Mouse (Mus musculus) neural tube, embryonic 12.5 days (tissue): ENCODE data around the gene Spata31d1d. TPM values are rescaled to one million over a fixed set of nuclear protein-coding genes. Genes with fewer than 3 reads are reported as not detected.
"Not testable (repeated sequence)": the region's sequence is repeated elsewhere in the genome, so short reads cannot be mapped to it uniquely, and the experiment has no call there.

ENCODE experiments used
- ATAC-seq: fragments of 200-750 bp; cut with Nextera tagmentation; 2 replicates; pipeline ENCODE4 v1.8.0; 2017; ENCODE audit warnings: low read depth, mild to moderate bottlenecking, moderate TSS enrichment, moderate library complexity; ENCODE audit not compliant: low FRiP score
- H3K27ac ChIP-seq: fragments of 300-500 bp; sonication (generic); 2 replicates; pipeline ENCODE4 v1.5.1; 2016
- H3K27me3 ChIP-seq: fragments of 300-500 bp; sonication (generic); replicated peaks from 2 replicates; pipeline ENCODE4 v1.6.1; 2016; ENCODE audit warnings: mild to moderate bottlenecking
- H3K36me3 ChIP-seq: fragments of 300-500 bp; sonication (generic); 2 replicates; pipeline ENCODE4 v1.6.1; 2016; ENCODE audit warnings: mild to moderate bottlenecking
- H3K4me1 ChIP-seq: fragments of 300-500 bp; sonication (generic); 2 replicates; pipeline ENCODE4 v1.6.1; 2016
- H3K4me2 ChIP-seq: fragments of 300-500 bp; sonication (generic); replicated peaks from 2 replicates; pipeline ENCODE4 v1.6.1; 2016; ENCODE audit warnings: mild to moderate bottlenecking
- H3K4me3 ChIP-seq: fragments of 300-500 bp; sonication (generic); 2 replicates; pipeline ENCODE4 v1.5.1; 2016
- H3K9ac ChIP-seq: fragments of 300-500 bp; sonication (generic); 2 replicates; pipeline ENCODE4 v1.6.1; 2016; ENCODE audit warnings: mild to moderate bottlenecking
- H3K9me3 ChIP-seq: fragments of 300-500 bp; sonication (generic); 2 replicates; pipeline ENCODE4 v1.6.1; 2016; ENCODE audit warnings: mild to moderate bottlenecking
- WGBS: fragments of 180-500 bp; shearing (Covaris S2); methylation state at CpG from one replicate; pipeline ENCODE4 v1.1.7; 2016; 5-methylcytosine and 5-hydroxymethylcytosine counted together
- polyA plus RNA-seq: library from polyadenylated mRNA; unstranded; fragments of >200 nt; fragmentation: Nextera tagmentation; extraction: Ambion mirVana; gene quantifications from 2 replicates; pipeline ENCODE4 v1.2.1, GENCODE M21; 2016

The Spata31d1d gene
- not detected in 2 replicates for polyA plus RNA-seq

DNA sequence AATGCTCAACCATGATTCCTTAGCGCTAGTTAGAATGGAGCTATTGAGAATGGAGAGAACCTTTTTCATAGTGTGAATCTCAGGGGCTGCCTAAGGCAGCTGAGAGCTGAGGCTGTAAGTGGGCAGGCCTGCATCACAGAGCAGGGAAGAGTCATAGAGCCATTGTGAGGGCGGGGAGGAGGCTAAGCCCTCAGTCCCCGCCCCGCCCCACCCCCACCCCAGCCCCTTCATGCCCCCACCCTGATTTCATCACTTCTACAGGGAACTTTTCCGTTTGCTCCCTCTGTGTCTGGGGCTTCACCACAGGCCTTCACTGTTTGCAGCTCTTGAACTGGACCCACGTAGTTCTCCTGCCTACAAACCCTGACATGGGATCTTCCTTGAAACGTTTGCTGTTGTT, at the start of gene Spata31d1d:
Spata31d1d (minus strand) TSS at position 101 of the 400 bp plus-strand sequence.
- ATAC-seq: no peak
- Histone ChIP-seq H3K27ac (no peak within 1 kb of the TSS), H3K9ac (no peak within 1 kb of the TSS), H3K4me3 (no peak within 1 kb of the TSS), H3K4me1 (peaks cover 4% of the 10 kb centered on the region), H3K4me2 (no peak within 1 kb of the TSS), H3K36me3 (no peaks in the 10 kb centered on the region), H3K27me3 (no peaks in the 10 kb centered on the region), H3K9me3 (no peaks in the 10 kb centered on the region)
- 47% methylated on average over 7 of the region's 7 CpGs for WGBS

DNA sequence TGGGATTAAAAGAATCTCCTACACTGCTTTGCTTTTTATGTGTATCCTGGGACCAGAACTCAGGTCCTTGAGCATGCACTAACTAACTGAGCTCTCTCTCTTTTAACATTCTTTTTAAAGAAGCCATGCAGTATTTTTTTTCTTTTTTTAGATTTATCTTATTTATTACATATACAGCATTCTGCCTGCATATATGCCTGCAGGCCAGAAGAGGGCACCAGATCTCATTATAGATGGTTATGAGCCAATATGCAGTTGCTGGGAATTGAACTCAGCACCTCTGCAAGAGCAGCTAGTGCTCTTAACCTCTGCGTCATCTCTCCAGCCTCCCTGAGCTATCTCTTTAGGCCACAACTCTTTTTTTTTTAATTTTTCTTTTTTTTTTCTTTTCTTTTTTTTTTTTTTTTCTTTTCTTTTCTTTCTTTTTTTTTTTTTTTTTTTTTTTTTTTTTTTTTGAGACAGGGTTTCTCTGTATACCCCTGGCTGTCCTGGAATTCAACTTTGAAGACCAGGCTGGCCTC, 48.3 kb upstream of the Spata31d1d start:
- H3K27ac ChIP-seq, H3K27me3 ChIP-seq, ATAC-seq, H3K4me1 ChIP-seq, H3K9me3 ChIP-seq, H3K9ac ChIP-seq, H3K4me2 ChIP-seq, H3K4me3 ChIP-seq: not testable (repeated sequence)
- 98% methylated on average over 1 of the region's 1 CpGs for WGBS
- H3K36me3 ChIP-seq: peaks cover 87% of the 10 kb centered on the region

DNA sequence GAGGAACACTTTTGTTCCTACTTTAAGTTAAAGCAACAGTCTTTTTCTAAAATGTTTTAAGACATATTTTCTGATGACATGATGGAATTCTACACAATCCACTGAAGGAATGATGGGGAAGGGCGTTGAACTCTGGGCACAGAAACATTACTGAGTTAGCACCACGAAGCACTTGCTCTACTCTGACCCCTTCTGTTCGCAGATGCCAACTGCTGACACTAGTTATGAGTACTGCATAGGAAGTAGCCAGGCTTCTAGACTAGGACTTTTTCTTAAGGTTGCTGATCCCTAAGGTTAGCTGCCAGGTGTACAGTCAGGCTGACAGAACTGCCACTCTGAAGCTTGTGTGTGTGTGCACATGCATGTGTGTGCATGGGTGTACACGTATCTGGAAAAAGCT, 47.7 kb upstream of the Spata31d1d start:
- Histone ChIP-seq H3K4me2 (no peak overlapping the region), H3K4me1 (no peaks in the 10 kb centered on the region), H3K36me3 (peaks cover 83% of the 10 kb centered on the region), H3K27ac (no peak overlapping the region), H3K27me3 (no peaks in the 10 kb centered on the region), H3K9me3 (no peaks in the 10 kb centered on the region), H3K9ac (no peak overlapping the region), H3K4me3 (no peak overlapping the region)
- ATAC-seq: no peak
- 93% methylated on average over 4 of the region's 4 CpGs for WGBS

DNA sequence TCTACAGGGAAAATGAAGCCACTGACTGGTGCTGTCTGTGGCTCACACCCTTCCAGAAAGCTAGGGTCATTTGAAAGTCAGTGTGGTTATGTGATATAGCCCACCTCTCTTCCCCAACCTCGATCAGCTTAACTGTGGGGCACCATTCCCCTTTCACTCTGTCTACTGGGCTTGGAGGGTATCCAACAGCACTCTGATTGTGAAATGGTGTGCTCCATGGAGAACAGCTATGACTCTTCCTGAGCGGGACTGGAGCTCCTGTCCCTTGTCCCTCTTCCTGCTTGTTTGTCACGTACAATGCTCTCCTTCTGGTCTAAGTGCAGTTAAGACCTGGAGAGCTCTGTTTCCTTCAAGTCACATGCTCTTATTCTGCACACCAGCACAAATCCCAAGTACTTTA, 43.6 kb upstream of the Spata31d1d start:
- Histone ChIP-seq H3K4me2 (no peak overlapping the region), H3K9me3 (no peaks in the 10 kb centered on the region), H3K27me3 (no peaks in the 10 kb centered on the region), H3K36me3 (peaks cover 51% of the 10 kb centered on the region), H3K27ac (no peak overlapping the region), H3K4me3 (no peak overlapping the region), H3K4me1 (peaks cover 9% of the 10 kb centered on the region; the same call in 1 of the 2 replicates), H3K9ac (no peak overlapping the region)
- ATAC-seq: no peak
- 92% methylated on average over 3 of the region's 3 CpGs for WGBS

DNA sequence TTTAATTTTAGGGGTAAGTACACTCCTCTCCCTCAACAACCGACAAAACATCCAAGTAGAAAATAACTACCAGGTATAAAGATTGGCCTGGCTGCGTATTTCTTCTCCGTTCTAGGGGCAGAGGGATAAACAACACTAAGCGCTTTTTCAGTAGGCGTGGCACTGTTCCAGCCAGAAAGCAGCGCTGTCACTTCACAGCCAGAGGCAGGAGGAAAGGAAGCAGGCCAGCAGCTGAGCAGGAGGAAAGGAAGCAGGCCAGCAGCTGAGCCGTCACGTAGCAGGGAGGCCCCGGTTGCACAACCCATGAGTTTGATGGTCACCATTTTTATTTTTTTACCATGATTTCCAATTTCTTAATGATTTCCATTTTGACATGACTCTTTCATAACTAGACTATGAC, 39.7 kb upstream of the Spata31d1d start:
- Histone ChIP-seq H3K4me2 (peak overlapping the region; percentile 64; the same call in 1 of the 2 replicates), H3K4me3 (no peak overlapping the region), H3K4me1 (peaks cover 35% of the 10 kb centered on the region), H3K36me3 (peaks cover 23% of the 10 kb centered on the region), H3K27ac (no peak overlapping the region), H3K9me3 (no peaks in the 10 kb centered on the region), H3K27me3 (no peaks in the 10 kb centered on the region), H3K9ac (no peak overlapping the region)
- 79% methylated on average over 9 of the region's 9 CpGs for WGBS
- no peak for ATAC-seq

DNA sequence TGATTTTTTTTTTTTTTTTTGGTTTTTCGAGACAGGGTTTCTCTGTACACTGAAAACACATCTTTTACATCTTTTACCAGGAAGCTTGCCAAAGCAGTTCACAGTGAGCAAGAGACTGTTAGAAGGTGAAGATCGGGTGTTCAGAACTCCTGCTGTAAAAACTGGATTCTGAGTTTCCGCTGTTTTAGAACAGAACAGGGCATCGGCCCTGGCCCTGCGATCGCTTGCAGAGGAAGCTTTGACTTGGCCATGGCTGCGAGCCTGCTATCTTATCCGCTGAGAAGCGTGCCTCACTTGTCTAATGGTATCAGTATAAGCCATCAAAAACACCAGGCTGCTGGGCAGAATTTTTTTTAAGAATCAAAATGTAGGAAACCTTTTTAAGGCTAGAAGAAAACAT, 39.3 kb upstream of the Spata31d1d start:
- peak overlapping the region; percentile 77; the same call in 1 of the 2 replicates for H3K9ac ChIP-seq
- H3K9me3 ChIP-seq: no peaks in the 10 kb centered on the region
- H3K4me2 ChIP-seq: peak overlapping the region; percentile 64
- H3K4me3 ChIP-seq: no peak overlapping the region
- ATAC-seq: no peak
- WGBS: 78% methylated on average over 9 of the region's 9 CpGs
- peaks cover 23% of the 10 kb centered on the region for H3K36me3 ChIP-seq
- peak overlapping the region; percentile 43 for H3K27ac ChIP-seq
- H3K27me3 ChIP-seq: no peaks in the 10 kb centered on the region
- peaks cover 39% of the 10 kb centered on the region for H3K4me1 ChIP-seq

DNA sequence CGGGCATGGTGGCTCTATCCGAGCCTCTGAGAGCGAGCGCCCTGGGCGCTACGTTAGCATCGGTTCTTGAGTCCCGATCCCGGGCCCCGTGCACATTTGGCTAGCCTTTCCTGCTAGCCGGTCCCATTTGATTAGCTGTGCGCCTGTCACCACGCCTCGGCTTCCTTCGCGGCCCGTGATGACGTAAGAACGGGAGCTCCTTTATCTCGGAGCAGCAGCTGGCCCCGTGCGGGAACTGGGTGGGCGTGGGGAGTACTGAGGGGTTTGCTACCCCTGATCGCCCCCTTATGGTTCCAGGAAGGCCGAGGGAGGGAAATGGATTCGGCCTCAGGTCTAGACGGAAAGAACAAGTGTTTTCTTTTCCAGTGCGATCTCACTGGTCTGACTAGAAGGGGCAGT, 38.6 kb upstream of the Spata31d1d start:
- Histone ChIP-seq H3K9me3 (no peaks in the 10 kb centered on the region), H3K36me3 (peaks cover 20% of the 10 kb centered on the region), H3K9ac (peak overlapping the region; percentile 77), H3K4me2 (peak overlapping the region; percentile 64), H3K27me3 (no peaks in the 10 kb centered on the region), H3K4me1 (peaks cover 43% of the 10 kb centered on the region), H3K27ac (peak overlapping the region; percentile 97), H3K4me3 (peak overlapping the region; percentile 88)
- peak; percentile 93 for ATAC-seq
- under 1% methylated on average over 28 of the region's 28 CpGs for WGBS

DNA sequence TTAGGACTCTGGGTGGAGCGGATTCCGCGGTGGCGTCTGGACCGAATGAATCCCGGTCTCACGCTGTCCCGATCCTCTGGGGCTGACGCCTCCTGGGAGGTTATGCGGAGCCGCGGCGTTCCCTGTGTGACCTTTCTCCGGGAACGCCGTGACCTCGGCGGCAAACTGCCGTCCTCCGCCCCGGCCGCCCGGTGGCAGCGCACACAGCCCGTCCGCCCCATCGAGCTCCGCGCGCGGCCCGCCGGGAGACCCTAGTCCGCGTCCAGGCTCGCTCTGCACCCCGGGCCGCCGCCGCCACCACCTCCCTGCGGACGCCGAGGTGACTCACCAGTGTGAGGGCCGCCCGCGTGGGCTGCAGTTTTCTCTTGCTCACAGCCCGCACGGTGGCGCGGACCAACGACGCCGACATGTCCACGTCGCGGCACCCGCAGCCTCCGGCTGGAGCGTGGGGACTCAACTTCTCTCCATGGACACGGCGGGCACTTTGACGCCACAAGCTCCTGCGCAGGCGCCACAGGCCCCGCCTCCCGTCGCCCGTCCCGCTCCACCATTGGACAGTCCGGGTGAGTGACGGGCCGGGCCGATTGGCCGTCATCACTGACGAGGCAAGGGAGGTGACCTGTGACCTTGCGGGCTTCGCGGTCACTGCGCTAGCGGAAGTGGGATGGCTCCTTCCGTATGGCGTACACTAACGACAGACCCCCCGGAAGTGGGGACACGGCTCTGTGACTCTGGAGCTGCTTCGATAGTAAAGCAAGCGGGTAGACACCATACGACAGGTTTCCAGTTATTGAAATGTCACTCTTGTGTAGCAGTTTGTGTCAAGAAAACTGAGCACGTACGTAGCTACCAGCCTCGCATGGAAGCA, 38.0 kb upstream of the Spata31d1d start, which contains the start of gene Isca1:
Isca1 (minus strand) TSS at position 515 of the 868 bp plus-strand sequence.
- under 1% methylated on average over 91 of the region's 91 CpGs for whole genome bisulfite sequencing
- Histone ChIP-seq H3K27me3 (no peaks in the 10 kb centered on the region), H3K27ac (peak within 1 kb of the TSS; percentile 97), H3K4me2 (peak within 1 kb of the TSS; percentile 64), H3K4me1 (peaks cover 43% of the 10 kb centered on the region), H3K36me3 (peaks cover 14% of the 10 kb centered on the region; the same call in 1 of the 2 replicates), H3K4me3 (peak within 1 kb of the TSS; percentile 88), H3K9me3 (no peaks in the 10 kb centered on the region), H3K9ac (peak within 1 kb of the TSS; percentile 86)
- ATAC-seq: peak; percentile 99

DNA sequence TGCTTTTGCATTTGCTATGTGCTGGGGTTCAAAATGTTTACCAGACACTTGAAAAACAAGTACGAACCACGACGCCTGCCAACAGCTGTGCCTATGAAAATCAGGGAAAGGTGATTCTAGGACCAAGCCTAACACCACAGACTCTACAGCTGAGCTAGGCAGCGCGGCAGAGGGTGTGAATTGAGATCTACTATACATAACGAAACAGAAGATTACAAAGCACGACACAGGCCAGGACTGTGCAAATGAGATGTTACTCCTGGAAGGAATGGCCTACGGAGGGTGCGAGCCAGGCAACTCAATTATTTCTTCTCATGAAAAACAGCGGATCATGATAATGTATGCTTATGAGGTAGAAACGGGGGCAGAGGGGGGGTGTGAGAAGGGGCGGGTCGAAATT, 37.0 kb upstream of the Spata31d1d start:
- H3K27me3 ChIP-seq: no peaks in the 10 kb centered on the region
- peak overlapping the region; percentile 88 for H3K4me3 ChIP-seq
- WGBS: 45% methylated on average over 13 of the region's 13 CpGs
- H3K9me3 ChIP-seq: no peaks in the 10 kb centered on the region
- H3K27ac ChIP-seq: no peak overlapping the region
- no peak for ATAC-seq
- peak overlapping the region; percentile 86 for H3K9ac ChIP-seq
- H3K4me2 ChIP-seq: peak overlapping the region; percentile 64
- H3K36me3 ChIP-seq: peaks cover 14% of the 10 kb centered on the region; the same call in 1 of the 2 replicates
- peaks cover 43% of the 10 kb centered on the region for H3K4me1 ChIP-seq

DNA sequence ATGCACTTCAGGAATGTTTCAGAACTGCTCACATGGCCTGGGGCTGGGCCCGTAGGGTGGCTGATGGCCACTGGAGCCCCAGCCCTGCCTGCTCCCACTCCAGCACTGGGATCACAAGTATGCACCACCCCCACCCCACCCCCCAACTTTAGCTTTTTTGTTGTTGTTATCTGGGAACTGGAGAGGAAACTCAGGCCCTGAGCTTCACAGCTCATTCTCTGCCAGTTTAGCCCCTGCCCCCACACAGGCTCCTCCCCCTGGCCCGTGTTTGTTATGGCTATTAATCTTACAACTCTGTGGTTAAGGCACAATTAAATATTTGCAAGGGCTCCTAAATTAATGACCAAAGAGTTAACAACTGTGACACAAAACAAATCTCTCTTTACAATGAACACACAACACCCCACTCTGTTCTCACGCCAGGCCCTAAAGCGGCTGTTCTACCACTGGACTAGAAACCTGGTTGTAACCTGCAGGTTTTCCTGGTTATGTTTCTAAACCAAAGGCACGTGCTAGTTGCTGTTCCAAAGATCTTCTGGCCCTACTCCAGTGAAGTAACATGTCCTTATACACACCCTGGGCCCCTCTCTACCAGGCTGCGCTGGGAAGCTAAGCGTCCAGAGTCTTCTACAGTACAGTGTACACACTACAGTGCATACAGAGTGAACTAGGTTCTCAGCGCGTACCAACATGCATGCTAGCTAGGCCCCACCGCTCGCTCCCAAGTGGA, 35.4 kb upstream of the Spata31d1d start:
- WGBS: 71% methylated on average over 11 of the region's 11 CpGs
- Histone ChIP-seq H3K4me1 (peaks cover 43% of the 10 kb centered on the region), H3K9me3 (no peaks in the 10 kb centered on the region), H3K27ac (no peak overlapping the region), H3K4me3 (no peak overlapping the region), H3K27me3 (no peaks in the 10 kb centered on the region), H3K36me3 (peaks cover 17% of the 10 kb centered on the region), H3K4me2 (peak overlapping the region; percentile 64), H3K9ac (0 out of 2 replicates have a peak overlapping the region, but pooled peaks have one; percentile 17)
- ATAC-seq: no peak

DNA sequence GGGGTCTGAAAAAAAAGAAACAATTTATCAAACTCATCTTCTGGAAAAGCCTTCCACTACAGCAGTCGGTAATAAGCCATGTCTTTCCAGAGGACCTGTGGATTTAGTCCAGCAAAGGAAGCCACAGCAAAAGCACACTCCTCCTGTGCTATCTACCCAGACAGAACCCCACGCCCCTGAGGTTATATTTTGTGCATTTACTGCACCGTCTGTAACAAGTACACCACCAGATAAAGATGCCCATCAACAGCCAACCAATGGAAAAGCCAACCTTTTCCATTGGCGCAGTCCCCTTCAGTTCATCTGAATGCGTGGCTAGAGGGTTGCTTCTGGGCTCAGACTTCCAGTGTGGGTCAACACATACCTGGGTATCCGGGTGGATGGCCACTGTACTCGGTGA, 31.2 kb upstream of the Spata31d1d start:
- Histone ChIP-seq H3K36me3 (peaks cover 53% of the 10 kb centered on the region), H3K4me1 (peaks cover 23% of the 10 kb centered on the region), H3K27ac (no peak overlapping the region), H3K9ac (no peak overlapping the region), H3K4me2 (no peak overlapping the region), H3K9me3 (no peaks in the 10 kb centered on the region), H3K27me3 (no peaks in the 10 kb centered on the region), H3K4me3 (no peak overlapping the region)
- ATAC-seq: no peak
- WGBS: 95% methylated on average over 7 of the region's 7 CpGs

DNA sequence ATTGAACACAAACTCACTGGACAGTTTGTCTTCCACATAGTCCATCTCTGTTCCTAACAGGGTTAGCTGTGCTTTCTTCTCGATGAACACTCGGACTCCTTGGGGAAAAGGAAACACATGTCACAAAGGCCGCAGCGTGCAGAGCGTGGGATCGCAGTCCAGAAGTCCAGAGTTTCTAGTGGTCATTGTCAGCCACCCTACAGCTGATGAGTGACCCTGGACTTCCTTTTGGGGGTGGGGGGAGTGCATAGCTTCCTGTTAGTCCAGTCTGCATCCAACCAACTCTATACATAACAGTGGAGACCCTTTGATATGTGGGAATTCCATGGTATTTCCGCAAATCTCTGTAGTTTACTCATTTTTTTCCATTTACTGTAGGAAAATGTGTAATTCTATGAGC, 25.4 kb upstream of the Spata31d1d start:
- H3K4me3 ChIP-seq: no peak overlapping the region
- no peak overlapping the region for H3K27ac ChIP-seq
- no peaks in the 10 kb centered on the region for H3K4me1 ChIP-seq
- peaks cover 56% of the 10 kb centered on the region for H3K36me3 ChIP-seq
- no peak for ATAC-seq
- H3K9ac ChIP-seq: no peak overlapping the region
- H3K4me2 ChIP-seq: no peak overlapping the region
- no peaks in the 10 kb centered on the region for H3K27me3 ChIP-seq
- WGBS: 90% methylated on average over 7 of the region's 7 CpGs
- H3K9me3 ChIP-seq: no peaks in the 10 kb centered on the region
